24 mouse cellular contexts compared by ENCODE assay signal in the genomic region with DNA sequence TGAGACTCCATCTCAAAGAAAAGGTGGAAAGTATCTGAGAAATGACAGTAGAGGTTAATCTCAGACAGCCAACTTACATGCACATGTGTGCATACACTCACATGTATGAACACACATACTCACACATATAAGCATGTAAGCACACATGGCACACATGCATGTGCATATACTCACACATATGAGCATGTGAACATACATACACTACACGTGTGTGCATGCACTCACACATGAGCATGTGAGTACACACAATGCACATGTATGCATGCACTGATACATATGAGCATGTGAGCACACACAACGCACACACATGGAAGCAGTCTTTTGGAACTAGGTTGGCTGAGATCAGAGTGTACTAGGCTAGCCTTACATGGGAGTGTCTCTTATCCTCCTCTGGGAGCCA.
"Had no signal": no experiment of that assay in that cellular context is flagged by ENCODE, and none has a peak within 500 bp of the region (broad histone marks: within the 10 kb centered on the region; RNA-seq: fewer than 3 reads in every experiment).

No protein-coding gene starts in this region.

- H3K36me3 ChIP-seq: heart, embryonic 13.5 days; heart, embryonic 15.5 days; hindbrain, embryonic 13.5 days; limb, embryonic 13.5 days; limb, embryonic 15.5 days; liver, embryonic 12.5 days had no signal

- ATAC-seq: hindbrain, postnatal 0 days; intestine, embryonic 16.5 days; liver, embryonic 12.5 days had no signal

- H3K4me2 ChIP-seq: heart, embryonic 11.5 days; heart, embryonic 13.5 days; heart, embryonic 15.5 days; hindbrain, embryonic 13.5 days; limb, embryonic 13.5 days; limb, embryonic 15.5 days; liver, embryonic 12.5 days had no signal

- DNase-seq: gastrocnemius, adult 2 months; gastrocnemius, postnatal 10 days; gastrocnemius, postnatal 25 days; heart, adult 2 months; heart, postnatal 14 days; heart, postnatal 36 days; kidney, adult 11 months; kidney, adult 2 months; kidney, adult 9 months; kidney, postnatal 14 days; kidney, postnatal 36 days; layer of hippocampus, adult 9-11 months; layer of hippocampus, postnatal 36 days; left cerebral cortex, postnatal 4 days had no signal

- H3K9ac ChIP-seq: heart, embryonic 13.5 days; heart, embryonic 15.5 days; hindbrain, embryonic 13.5 days; limb, embryonic 13.5 days; limb, embryonic 15.5 days; liver, embryonic 12.5 days; liver, embryonic 14.5 days had no signal

- H3K27me3 ChIP-seq: heart, embryonic 13.5 days; heart, embryonic 15.5 days; hindbrain, embryonic 13.5 days; limb, embryonic 13.5 days; limb, embryonic 15.5 days; liver, embryonic 12.5 days had no signal

- H3K9me3 ChIP-seq: heart, embryonic 13.5 days; heart, embryonic 15.5 days; hindbrain, embryonic 13.5 days; limb, embryonic 13.5 days; limb, embryonic 15.5 days; liver, embryonic 12.5 days had no signal

- H3K4me1 ChIP-seq: heart, embryonic 13.5 days; heart, embryonic 15.5 days; hindbrain, embryonic 13.5 days; limb, embryonic 13.5 days; limb, embryonic 15.5 days; liver, embryonic 12.5 days had no signal

- H3K27ac ChIP-seq: gastrocnemius, adult 2 months; heart, adult 2 months; heart, embryonic 13.5 days; heart, embryonic 15.5 days; hindbrain, embryonic 13.5 days; hindbrain, postnatal 0 days; limb, embryonic 13.5 days; limb, embryonic 15.5 days; liver, embryonic 12.5 days; liver, embryonic 14.5 days had no signal

- H3K4me3 ChIP-seq: gastrocnemius, adult 2 months; heart, adult 2 months; heart, embryonic 13.5 days; heart, embryonic 15.5 days; hindbrain, embryonic 13.5 days; limb, embryonic 13.5 days; limb, embryonic 15.5 days; liver, embryonic 12.5 days had no signal
